Mouse (Mus musculus): ENCODE measurements at regions not wholly inside any gene's neighbourhood (a gene's known extent, or its start where the extent isn't known, plus 50 kb on each side); places are given as distances from the start of the nearest gene placed in this dataset.

GRCm38 (mm10) chr2:180387305-180387704, 52.8 kb upstream of the Gata5 start:
- TF ChIP-seq POLR2A (IDR thresholded peaks at IDR 0.05; ENCODE audit: insufficient read depth, low read depth, low read length): no peak
- TF ChIP-seq CTCF (IDR thresholded peaks at IDR 0.05; ENCODE audit: insufficient read depth, low read depth, low read length): no peak
